Mouse (Mus musculus) thymus, postnatal 10 days (tissue): ENCODE measurements around the gene Pid1.
"Not testable (repeated sequence)": the region's sequence is repeated elsewhere in the genome, so short reads cannot be mapped to it uniquely, and the experiment has no call there.

Experiments
- DNase-seq, 2 experiments: peaks; one replicate each; pipeline ENCODE4 v3.0.0; 2021; ENCODE audit warnings: low spot score in 2 of 2

The Pid1 gene

GRCm38 (mm10) chr1:84359611-84360500, 4.1 kb downstream of the Pid1 start:
- DNase-seq, result no peak

GRCm38 (mm10) chr1:84357216-84357615, 6.8 kb downstream of the Pid1 start:
- no peak for DNase-seq

GRCm38 (mm10) chr1:84350262-84350661, 13.7 kb downstream of the Pid1 start:
- no peak for DNase-seq

- no peak for DNase-seq
Measured at GRCm38 (mm10) chr1:84347796-84348476, 16.0 kb downstream of the Pid1 start.

- DNase-seq, result not testable (repeated sequence)
Measured at GRCm38 (mm10) chr1:84332797-84333196, 31.2 kb downstream of the Pid1 start.

GRCm38 (mm10) chr1:84331861-84332260, 32.1 kb downstream of the Pid1 start:
- DNase-seq, result not testable (repeated sequence)

GRCm38 (mm10) chr1:84325309-84325708, 38.7 kb downstream of the Pid1 start:
- DNase-seq, result no peak

GRCm38 (mm10) chr1:84321327-84321726, 42.7 kb downstream of the Pid1 start:
- DNase-seq, result no peak

- no peak for DNase-seq
Measured at GRCm38 (mm10) chr1:84318569-84318968, 45.4 kb downstream of the Pid1 start.

- no peak for DNase-seq
Measured at GRCm38 (mm10) chr1:84317827-84318226, 46.2 kb downstream of the Pid1 start.

- DNase-seq, result no peak
Measured at GRCm38 (mm10) chr1:84309966-84310460, 54.0 kb downstream of the Pid1 start.

GRCm38 (mm10) chr1:84305713-84306421, 58.1 kb downstream of the Pid1 start:
- no peak for DNase-seq

- no peak for DNase-seq
Measured at GRCm38 (mm10) chr1:84302788-84303187, 61.2 kb downstream of the Pid1 start.

GRCm38 (mm10) chr1:84299719-84300118, 64.3 kb downstream of the Pid1 start:
- no peak for DNase-seq

- DNase-seq, result no peak
Measured at GRCm38 (mm10) chr1:84286682-84287111, 77.3 kb downstream of the Pid1 start.

GRCm38 (mm10) chr1:84285620-84286019, 78.4 kb downstream of the Pid1 start:
- no peak for DNase-seq

- no peak for DNase-seq
Measured at GRCm38 (mm10) chr1:84284293-84285068, 79.5 kb downstream of the Pid1 start.

GRCm38 (mm10) chr1:84283119-84283518, 80.9 kb downstream of the Pid1 start:
- DNase-seq, result no peak

GRCm38 (mm10) chr1:84280171-84280570, 83.8 kb downstream of the Pid1 start:
- DNase-seq, result no peak

- no peak for DNase-seq
Measured at GRCm38 (mm10) chr1:84278359-84279255, 85.4 kb downstream of the Pid1 start.
